Mouse (Mus musculus) heart, adult 9 months (tissue): ENCODE measurements around the gene Disp1.
A peak's percentile ranks its signal among the peaks of the same experiment; 100 is the strongest.

ENCODE experiments used
- DNase-seq, 2 experiments: peaks; one replicate each; pipeline ENCODE4 v3.0.0; 2022; ENCODE audit warnings: low spot score in 2 of 2

Gene Disp1

GRCm38 (mm10) chr1:183088661-183089060 is 132.7 kb downstream of the Disp1 start:
- DNase-seq = no peak

DNA sequence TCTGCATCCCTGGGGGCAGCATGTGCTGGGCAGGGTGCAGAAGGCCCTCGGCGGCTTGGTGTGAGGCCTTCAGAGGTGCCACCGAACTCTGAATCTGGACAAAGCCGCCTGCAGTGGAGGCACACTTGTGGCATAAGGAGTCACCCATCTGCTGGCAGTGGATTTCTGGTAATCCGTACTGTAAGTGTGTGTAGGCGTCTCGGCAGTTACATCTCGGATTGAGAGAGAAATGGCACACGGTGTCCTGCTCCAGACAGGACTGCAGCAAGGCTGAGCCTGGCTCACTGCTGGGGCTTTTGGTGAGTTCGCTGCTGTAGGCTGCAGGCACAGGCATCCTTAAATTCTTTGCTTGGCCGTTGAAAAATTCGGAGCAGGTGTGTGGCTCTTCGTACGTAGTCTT is 134.5 kb downstream of the Disp1 start:
- no peak for DNase-seq

- DNase-seq = no peak
Measured at GRCm38 (mm10) chr1:183084085-183085050, 137.0 kb downstream of the Disp1 start.

DNA sequence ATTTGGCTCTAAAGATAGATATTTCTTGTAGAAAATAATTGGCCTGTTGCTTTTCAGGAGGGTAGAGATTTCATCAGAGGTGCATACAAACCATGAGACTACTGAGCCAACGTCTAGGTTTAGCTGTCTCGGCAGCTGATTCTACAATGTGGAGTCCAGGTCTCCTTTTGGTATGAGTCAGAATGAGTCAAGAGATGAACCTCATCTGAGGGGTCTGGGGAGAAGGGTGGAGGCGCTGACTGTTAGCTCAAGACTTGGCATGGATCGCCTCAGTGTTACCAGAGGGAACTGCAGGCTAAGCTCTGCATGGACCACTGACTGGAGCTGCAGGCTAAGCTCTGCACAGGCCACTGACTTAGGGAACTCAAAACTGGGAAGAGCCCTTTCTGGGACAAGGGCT is 138.9 kb downstream of the Disp1 start:
- peak; percentile 21 to 46 for DNase-seq

GRCm38 (mm10) chr1:183081126-183081525 is 140.2 kb downstream of the Disp1 start:
- no peak for DNase-seq

- no peak for DNase-seq
Measured at GRCm38 (mm10) chr1:183075121-183075822, 146.1 kb downstream of the Disp1 start.

DNA sequence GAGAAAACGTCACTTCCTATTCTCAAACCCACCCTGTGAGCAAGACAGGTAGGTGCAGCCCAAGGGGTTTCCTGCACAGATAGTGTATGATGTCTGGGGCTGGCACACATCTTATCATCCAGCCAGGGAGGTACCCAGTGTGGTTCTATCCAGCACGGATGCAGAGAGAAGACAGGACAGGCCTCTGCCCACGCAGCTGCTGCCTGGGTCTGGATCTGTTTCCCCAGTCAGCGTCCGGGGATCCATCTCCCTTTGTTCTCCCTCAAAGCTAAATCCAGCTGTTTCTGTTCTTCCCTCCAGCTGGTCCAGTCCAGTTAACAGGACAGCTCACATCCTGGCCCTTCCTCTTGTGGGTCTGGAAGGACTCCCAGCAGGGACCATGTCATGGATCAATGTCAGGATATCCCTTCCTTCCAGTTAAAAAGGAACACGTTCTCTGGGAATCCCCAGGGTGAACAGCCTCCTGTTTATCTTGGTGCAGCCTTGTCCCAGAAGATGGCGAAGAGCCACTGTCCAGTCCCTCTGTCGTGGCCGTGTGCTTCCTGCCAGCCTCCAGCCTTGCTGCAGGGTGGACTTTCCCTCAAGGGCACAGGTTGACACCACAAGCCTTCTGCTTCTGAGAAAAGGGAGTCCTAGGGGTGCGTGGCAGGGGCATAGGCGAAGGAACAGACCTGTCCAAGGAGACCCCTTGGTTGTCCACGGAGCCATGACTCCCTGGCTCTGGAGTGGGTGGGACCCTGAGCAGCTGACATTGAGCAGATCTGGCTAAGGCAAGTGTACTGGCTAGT is 148.9 kb downstream of the Disp1 start:
- peak; percentile 89 to 93 for DNase-seq

DNA sequence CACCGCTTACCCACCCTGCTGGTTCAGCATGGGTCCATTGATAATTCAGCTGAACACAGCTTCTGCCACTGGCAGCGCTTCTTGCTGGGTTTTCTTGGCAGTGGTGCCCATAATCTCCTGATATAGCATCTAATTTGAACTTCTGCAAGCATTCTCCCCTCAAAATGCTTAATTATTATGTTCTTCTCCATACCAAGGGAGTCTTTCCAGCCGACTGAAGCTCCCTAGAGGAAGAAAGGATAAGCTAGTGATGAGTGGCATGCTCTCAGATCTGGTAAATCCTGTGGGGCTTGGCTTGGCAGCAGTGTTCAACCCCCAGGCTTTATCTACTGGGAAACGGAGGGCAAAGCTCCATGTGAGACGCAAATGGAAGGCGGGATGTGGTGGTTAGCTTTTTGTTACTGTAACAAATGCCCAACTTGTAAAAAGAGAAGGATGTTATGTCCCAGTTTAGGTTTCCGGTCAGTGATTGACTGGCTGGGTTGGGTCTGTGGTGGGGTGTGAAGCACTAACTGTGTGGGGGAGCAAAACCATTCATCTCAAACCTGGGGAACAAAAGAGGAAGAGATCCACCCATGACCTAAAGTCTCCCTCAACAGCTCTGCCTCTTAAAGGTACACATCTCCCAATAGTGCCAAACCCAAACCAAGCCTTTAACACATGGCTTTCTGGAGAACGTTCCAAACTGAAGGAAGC is 151.2 kb downstream of the Disp1 start:
- no peak for DNase-seq

DNA sequence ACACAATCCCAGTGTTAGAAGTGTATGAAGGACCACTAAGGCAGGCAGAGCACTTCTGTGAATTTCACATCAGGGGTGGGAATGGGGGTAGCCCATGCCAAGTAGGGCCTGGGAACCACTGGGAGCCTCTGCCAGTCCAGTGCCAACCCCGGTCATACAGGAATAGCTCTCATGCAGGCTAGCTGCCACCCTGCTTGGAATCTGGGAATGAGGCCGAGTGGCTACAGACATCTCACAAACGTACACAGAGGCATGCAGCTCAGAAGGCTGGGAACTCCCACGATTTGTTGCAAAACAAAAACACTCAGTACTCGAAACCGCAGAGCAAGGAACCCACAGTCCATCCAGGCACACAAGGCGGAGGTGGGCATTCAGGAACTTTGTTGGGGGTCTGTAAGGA is 153.5 kb downstream of the Disp1 start:
- DNase-seq = no peak

DNA sequence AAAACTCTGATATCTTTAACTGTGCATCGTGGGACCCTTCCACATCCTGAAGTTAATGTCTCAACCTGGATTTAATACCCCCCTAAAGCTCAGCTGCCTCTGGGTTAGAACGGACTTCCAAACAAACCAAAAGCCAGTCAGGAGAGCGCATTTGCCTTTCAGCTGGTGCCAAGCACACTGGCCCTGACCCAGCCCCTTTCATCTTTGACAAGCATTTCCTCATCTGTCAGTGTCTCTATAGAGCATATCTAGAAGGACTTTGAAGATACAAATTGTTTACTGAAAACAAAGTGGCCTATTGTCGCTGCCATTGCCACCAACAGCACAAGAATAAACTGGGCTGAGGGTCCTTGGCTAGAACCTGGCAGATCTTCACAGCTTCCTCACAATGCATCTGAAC is 154.3 kb downstream of the Disp1 start:
- no peak for DNase-seq

DNA sequence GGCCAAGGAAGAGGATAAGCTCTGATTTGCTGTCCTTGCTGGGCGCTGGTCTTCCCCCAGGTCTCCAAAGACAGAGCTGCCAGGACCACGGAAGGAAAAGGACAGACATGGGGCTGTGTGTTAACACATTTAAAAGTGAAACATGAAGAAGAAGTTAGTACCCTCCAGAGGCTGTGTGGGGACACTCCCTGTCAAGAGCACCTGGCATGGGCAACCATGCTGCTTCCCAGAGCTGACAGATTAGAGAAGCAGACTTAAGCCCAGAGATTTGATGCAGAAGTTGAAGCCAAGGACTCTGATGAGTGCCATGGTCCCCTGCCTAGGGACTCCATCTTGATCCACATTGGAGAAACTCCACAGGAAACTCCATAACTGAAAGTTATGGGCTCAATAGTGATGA is 160.7 kb downstream of the Disp1 start:
- DNase-seq = no peak

DNA sequence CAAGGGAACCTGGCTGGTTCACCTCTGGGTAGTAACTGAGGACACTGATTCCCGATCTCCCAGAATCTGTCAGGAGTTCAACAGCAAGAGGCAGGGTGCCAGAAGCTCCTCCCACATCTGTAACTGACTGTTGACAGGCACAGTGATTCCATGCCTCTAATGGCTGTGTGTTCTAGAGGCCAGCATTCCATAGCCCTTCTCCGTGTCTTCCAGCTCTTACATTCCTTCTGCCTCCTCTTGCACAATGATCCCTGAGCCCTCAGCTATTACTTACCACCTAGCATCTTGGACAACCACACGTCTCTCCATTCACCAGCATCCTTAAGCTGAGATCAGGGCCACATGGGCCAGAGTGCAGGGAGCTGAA is 165.1 kb downstream of the Disp1 start:
- peak in 1 of 2 experiments; percentile 62 for DNase-seq

GRCm38 (mm10) chr1:183055608-183056288 is 165.6 kb downstream of the Disp1 start:
- peak; percentile 72 to 86 for DNase-seq

GRCm38 (mm10) chr1:183052663-183053062 is 168.7 kb downstream of the Disp1 start:
- DNase-seq = peak; percentile 54 to 67

- DNase-seq = peak; percentile 70 to 83
Measured at GRCm38 (mm10) chr1:183049295-183049694, 172.0 kb downstream of the Disp1 start.

GRCm38 (mm10) chr1:183047913-183048523 is 173.3 kb downstream of the Disp1 start:
- DNase-seq = no peak

GRCm38 (mm10) chr1:183047191-183047912 is 174.0 kb downstream of the Disp1 start:
- DNase-seq = no peak

- DNase-seq = no peak
Measured at GRCm38 (mm10) chr1:183046081-183046480, 175.2 kb downstream of the Disp1 start.

DNA sequence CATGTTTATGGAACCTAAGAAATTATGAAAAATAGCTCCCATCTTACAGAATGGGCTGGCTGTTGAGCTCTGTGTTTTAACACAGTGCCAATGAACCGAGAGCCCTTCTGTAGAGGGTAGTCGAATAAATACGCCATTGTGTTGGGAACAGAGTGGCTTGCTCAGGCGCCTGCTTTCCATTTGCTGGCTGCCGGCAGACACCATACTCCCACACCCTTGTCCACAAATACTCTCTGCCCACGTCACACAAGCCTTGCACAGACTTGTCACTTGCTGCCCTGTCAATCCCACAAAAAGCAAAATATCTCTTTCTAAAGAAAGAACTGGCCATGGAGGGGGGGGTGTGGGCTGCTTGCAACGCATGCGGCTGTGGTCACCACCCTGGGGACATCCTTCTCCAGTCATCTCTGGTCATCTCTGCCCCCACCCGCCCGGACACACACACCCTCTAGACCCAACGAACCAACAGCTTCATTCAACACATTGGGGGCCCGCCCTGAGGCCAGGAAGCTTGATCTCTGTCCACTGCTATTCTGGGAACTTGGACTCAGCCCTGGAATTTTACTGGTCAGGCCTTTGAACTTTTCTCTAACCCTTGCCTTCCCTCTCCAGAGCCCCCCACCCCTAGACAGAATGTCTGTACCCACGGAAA is 178.0 kb downstream of the Disp1 start:
- DNase-seq = peak; percentile 58 to 59
